Mouse (Mus musculus) brain, embryonic 14.5 days (tissue): ENCODE measurements at regions not wholly inside any gene's neighbourhood (a gene's known extent, or its start where the extent isn't known, plus 50 kb on each side); places are given as distances from the start of the nearest gene placed in this dataset.

Experiments used
- CTCF ChIP-seq: fragments of 200-500 bp; IDR thresholded peaks from 2 replicates; pipeline ENCODE4 v1.5.1; 2012; ENCODE audit warnings: inconsistent platforms, mild to moderate bottlenecking, moderate library complexity, borderline replicate concordance; ENCODE audit not compliant: insufficient read depth, insufficient read length; ENCODE audit errors: extremely low read depth
- POLR2A ChIP-seq: fragments of 200-500 bp; IDR thresholded peaks from 2 replicates; pipeline ENCODE4 v1.6.1; 2012; ENCODE audit warnings: mild to moderate bottlenecking, inconsistent platforms, borderline replicate concordance; ENCODE audit not compliant: poor library complexity, insufficient read depth, insufficient read length, severe bottlenecking; ENCODE audit errors: extremely low read depth

DNA sequence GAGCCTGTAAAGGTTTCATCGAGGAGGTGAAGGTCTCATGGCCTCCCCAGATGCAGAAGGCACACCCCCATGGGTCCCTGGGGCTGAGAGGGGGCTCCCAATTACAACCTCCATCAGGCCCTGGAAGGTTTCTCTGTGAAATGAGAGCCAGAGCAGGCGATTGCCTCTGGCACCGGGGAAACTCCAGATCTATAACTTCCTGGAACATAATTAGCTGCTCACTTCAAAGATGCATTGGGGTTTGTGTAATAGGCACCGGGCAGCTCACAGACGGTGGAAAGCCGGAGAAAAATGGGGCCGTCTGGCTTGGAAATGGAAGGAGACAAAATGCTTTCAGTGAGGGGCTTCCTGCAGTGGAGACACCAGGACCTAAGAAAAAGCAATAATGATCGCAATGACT lies 151.2 kb upstream of the Mvb12b start:
- TF ChIP-seq POLR2A (no peak), CTCF (no peak)
